Mouse (Mus musculus) neural tube, embryonic 13.5 days (tissue): ENCODE results near the gene Klrb1. TPM values are rescaled to one million over a fixed set of nuclear protein-coding genes. Genes with fewer than 3 reads are reported as not detected.
"Not testable (repeated sequence)": the region's sequence is repeated elsewhere in the genome, so short reads cannot be mapped to it uniquely, and the experiment has no call there.

Experiments used
- ATAC-seq: fragments of 200-750 bp; cut with Nextera tagmentation; 2 replicates; pipeline ENCODE4 v1.8.0; 2017; ENCODE audit warnings: low read depth, mild to moderate bottlenecking, moderate TSS enrichment, moderate library complexity
- H3K27ac ChIP-seq: fragments of 300-500 bp; sonication (generic); replicated peaks from 2 replicates; pipeline ENCODE4 v1.5.1; 2015; ENCODE audit warnings: moderate library complexity, mild to moderate bottlenecking, inconsistent platforms
- H3K27me3 ChIP-seq: fragments of 300-500 bp; sonication (generic); 2 replicates; pipeline ENCODE4 v1.6.1; 2015; ENCODE audit warnings: mild to moderate bottlenecking, inconsistent platforms
- H3K36me3 ChIP-seq: fragments of 300-500 bp; sonication (generic); 2 replicates; pipeline ENCODE4 v1.6.1; 2015; ENCODE audit warnings: mild to moderate bottlenecking, inconsistent platforms
- H3K4me1 ChIP-seq: fragments of 300-500 bp; sonication (generic); replicated peaks from 2 replicates; pipeline ENCODE4 v1.6.1; 2015; ENCODE audit warnings: inconsistent platforms
- H3K4me2 ChIP-seq: fragments of 300-500 bp; sonication (generic); 2 replicates; pipeline ENCODE4 v1.6.1; 2015; ENCODE audit warnings: inconsistent platforms, mild to moderate bottlenecking, moderate library complexity
- H3K4me3 ChIP-seq: fragments of 300-500 bp; sonication (generic); 2 replicates; pipeline ENCODE4 v1.5.1; 2015; ENCODE audit warnings: mild to moderate bottlenecking, inconsistent platforms
- H3K9ac ChIP-seq: fragments of 300-500 bp; sonication (generic); 2 replicates; pipeline ENCODE4 v1.6.1; 2015; ENCODE audit warnings: moderate library complexity, mild to moderate bottlenecking, inconsistent platforms
- H3K9me3 ChIP-seq: fragments of 300-500 bp; sonication (generic); 2 replicates; pipeline ENCODE4 v1.6.1; 2016; ENCODE audit warnings: inconsistent platforms
- WGBS: fragments of 180-500 bp; shearing (Covaris S2); methylation state at CpG from one replicate; pipeline ENCODE4 v1.1.7; 2015; 5-methylcytosine and 5-hydroxymethylcytosine counted together
- polyA plus RNA-seq: library from polyadenylated mRNA; unstranded; fragments of >200 nt; fragmentation: Nextera tagmentation; extraction: Ambion mirVana; gene quantifications from 2 replicates; pipeline ENCODE4 v1.2.1, GENCODE M21; 2015

The Klrb1 gene
- polyA plus RNA-seq, result 0.63 TPM in 1 of 2 replicates, not detected in the other

DNA sequence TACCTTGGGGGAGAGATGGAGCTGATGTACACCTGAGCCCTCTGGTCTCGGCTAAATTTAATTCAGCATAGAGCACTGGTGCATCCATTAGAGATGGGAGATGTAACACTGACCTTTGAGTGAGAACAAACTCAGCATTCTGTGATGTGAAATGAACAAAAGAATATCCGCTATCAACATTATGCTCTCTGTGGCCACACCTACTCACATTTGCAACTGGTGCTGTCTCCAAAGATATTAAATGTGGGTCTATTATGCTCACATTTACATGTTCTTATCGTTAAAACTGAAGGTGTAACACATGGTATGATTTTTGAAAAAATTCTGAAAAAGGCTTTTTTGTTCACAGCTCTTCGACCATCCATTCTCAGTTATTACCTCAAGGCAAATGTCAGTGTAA, at the start of gene Klrb1:
Gene Klrb1, minus strand, starts transcription at position 101 of the 400 bp plus-strand sequence.
- no peak for ATAC-seq
- Histone ChIP-seq H3K4me1 (no peaks in the 10 kb centered on the region), H3K4me2 (no peak within 1 kb of the TSS), H3K27ac (no peak within 1 kb of the TSS), H3K9ac (no peak within 1 kb of the TSS), H3K27me3 (no peaks in the 10 kb centered on the region), H3K4me3 (no peak within 1 kb of the TSS), H3K36me3 (no peaks in the 10 kb centered on the region), H3K9me3 (no peaks in the 10 kb centered on the region)
- 88% methylated on average over 4 of the region's 4 CpGs for WGBS

DNA sequence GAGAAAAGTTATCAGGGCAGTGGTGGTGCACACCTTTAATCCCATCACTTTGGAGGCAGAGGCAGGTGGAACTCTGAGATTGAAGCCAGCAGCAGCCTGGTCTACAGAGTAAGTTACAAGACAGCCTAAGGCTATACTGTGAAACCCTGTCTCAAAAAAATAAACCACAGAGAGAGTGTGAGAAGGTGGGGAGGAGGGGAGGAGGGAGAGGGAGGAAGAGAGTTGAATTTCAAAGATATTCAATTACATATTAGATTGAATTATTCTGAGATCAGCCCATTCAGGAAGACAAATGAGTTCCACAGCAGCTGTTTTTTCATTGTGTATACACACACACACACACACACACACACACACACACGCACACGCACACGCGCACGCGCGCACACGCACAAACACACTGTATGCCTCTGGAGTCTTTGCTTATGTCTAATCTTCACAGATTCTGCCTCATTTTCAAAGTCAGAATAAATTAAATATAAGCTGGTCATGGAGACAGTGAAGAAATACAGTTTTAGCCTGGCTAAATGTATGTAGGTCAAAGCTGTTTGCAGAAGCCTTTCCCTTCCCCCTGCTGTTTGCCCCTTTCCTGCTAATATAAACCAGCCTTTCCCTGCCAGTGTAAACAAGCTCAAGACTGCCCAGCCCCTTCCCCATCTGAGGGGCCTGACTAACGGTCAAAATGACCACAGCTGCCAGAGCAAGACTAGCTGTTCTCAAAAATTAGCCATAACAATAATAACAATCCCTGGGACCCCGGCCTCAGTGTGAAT, 46.8 kb upstream of the Klrb1 start:
- H3K9me3 ChIP-seq, result no peaks in the 10 kb centered on the region

DNA sequence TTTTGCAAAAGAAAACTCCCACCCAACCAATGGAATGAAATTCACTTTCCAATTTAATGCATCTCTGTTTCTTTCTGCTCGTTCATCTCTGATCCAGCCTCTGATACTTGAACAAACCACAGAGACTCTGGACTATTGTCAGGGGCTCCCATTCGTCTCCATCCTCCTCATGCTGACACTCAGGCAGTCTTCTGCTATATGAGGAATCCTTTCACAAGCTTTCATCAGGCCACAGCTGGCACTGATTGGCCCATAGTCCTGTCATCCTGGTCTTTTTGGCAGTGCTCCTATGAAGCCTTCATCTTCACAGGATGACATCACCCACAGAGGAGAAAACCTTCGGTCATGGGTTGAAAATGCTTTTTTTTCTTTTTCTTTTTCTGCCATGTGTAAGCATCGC, 45.2 kb upstream of the Klrb1 start:
- Histone ChIP-seq H3K4me3 (no peak overlapping the region), H3K36me3 (no peaks in the 10 kb centered on the region), H3K27me3 (no peaks in the 10 kb centered on the region), H3K9ac (no peak overlapping the region), H3K4me2 (no peak overlapping the region), H3K27ac (no peak overlapping the region), H3K9me3 (no peaks in the 10 kb centered on the region), H3K4me1 (0 out of 2 replicates have a peak, but pooled peaks cover 7% of the 10 kb centered on the region)
- no peak for ATAC-seq
- 73% methylated on average over 4 of the region's 4 CpGs for WGBS

More for the DNA sequence above, 46.8 kb upstream of the Klrb1 start:
- 0 out of 2 replicates have a peak, but pooled peaks cover 4% of the 10 kb centered on the region for H3K4me1 ChIP-seq
- 74% methylated on average over 10 of the region's 10 CpGs for WGBS
- no peak for ATAC-seq
- H3K27me3 ChIP-seq, result no peaks in the 10 kb centered on the region
- H3K4me3 ChIP-seq, result no peak overlapping the region
- H3K9ac ChIP-seq, result no peak overlapping the region
- H3K4me2 ChIP-seq, result no peak overlapping the region
- no peak overlapping the region for H3K27ac ChIP-seq
- no peaks in the 10 kb centered on the region for H3K36me3 ChIP-seq

DNA sequence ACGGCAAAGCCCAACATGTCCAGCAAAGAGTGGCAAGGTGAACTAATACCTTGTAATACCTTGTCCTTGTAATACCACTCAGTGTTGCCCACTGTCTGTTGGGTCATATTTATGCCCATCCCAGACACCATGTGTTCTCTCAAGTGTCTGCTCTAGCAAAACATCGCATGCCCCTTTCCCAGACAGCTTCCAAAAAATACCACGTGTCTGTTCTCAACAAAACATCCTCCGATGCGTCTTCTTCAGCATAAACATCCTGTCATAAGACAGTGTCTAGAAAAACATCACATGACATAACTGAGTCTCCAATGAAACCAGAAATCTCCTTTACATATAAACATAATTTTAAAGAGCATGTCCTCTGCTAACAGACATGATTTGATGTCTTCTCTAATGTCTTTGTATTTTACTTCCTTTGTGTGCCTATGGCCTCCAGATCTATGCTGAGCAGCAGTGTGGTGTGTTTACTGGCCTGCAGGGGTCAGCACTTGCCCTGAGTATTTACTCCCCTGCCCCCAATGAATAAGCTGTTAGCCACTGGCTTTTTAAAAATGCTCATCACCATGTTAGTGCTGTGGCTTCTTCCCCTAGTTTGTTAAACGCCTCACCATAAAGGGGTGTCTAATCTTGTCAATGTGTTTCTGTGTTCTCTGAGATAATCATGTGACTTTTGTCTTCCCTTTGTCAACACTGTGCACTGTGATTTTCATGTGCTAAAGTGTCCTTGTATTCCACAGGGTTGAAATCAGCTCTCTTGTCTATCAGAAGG, 43.8 kb upstream of the Klrb1 start:
- WGBS, result 65% methylated on average over 6 of the region's 6 CpGs

DNA sequence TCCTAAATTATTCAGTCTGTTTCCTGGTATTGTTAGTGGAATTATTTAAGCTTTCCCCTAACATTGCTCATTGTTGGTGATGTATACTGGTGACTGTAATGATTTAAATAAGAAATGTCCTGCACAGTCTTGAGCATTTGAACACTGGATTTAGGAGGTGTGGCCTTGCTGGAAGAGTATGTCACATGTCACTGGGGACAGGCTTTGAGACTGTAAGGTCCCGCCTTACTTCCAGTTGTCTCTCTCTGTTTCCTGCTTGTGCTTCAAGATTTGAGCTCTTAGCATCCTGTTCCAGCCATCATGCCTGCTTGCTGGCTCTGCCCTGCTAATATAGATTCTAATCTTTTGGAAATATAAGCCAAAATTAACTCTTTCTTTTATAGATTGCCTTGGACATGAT, 42.4 kb upstream of the Klrb1 start:
- H3K4me1 ChIP-seq, result peaks cover 13% of the 10 kb centered on the region; the same call in 1 of the 2 replicates
- H3K9ac ChIP-seq, result no peak overlapping the region
- 81% methylated on average over 1 of the region's 1 CpGs for WGBS
- H3K9me3 ChIP-seq, result no peaks in the 10 kb centered on the region
- no peak overlapping the region for H3K27ac ChIP-seq
- no peaks in the 10 kb centered on the region for H3K36me3 ChIP-seq
- H3K4me3 ChIP-seq, result no peak overlapping the region
- no peaks in the 10 kb centered on the region for H3K27me3 ChIP-seq
- H3K4me2 ChIP-seq, result no peak overlapping the region
- no peak for ATAC-seq

More for the DNA sequence above, 43.8 kb upstream of the Klrb1 start:
- H3K36me3 ChIP-seq, H3K9ac ChIP-seq, H3K4me2 ChIP-seq, H3K27me3 ChIP-seq, H3K9me3 ChIP-seq, H3K4me1 ChIP-seq, H3K4me3 ChIP-seq: not testable (repeated sequence)
- H3K27ac ChIP-seq, result peak overlapping the region; percentile 34
- 0 out of 2 replicates have a peak, but pooled peaks have one; percentile 21 for ATAC-seq

DNA sequence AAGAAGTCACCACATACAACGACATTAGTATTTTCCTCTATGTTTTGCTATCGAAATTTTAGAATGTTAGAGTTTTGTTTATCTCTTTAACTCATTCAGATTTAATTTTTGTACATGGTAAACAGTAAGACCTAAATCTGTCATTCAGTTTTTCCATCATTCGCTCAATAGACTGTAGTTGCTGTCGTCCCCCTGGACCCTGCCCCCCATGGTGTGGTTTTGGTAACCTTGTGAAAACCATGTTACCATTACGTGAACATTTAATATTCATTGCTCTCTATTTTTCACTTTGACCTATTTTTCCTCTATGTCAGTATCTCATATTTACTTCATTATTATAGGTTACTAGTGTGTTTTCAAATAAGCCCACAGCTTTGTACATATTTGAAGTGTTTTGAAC, 41.7 kb upstream of the Klrb1 start:
- H3K4me1 ChIP-seq, result peaks cover 14% of the 10 kb centered on the region
- peak overlapping the region; percentile 63 for H3K9ac ChIP-seq
- peak overlapping the region; percentile 52 for H3K4me3 ChIP-seq
- ATAC-seq, result no peak
- WGBS, result 17% methylated on average over 5 of the region's 5 CpGs
- H3K27me3 ChIP-seq, result no peaks in the 10 kb centered on the region
- H3K9me3 ChIP-seq, result no peaks in the 10 kb centered on the region
- peak overlapping the region; percentile 73 for H3K27ac ChIP-seq
- no peaks in the 10 kb centered on the region for H3K36me3 ChIP-seq
- peak overlapping the region; percentile 66 for H3K4me2 ChIP-seq

DNA sequence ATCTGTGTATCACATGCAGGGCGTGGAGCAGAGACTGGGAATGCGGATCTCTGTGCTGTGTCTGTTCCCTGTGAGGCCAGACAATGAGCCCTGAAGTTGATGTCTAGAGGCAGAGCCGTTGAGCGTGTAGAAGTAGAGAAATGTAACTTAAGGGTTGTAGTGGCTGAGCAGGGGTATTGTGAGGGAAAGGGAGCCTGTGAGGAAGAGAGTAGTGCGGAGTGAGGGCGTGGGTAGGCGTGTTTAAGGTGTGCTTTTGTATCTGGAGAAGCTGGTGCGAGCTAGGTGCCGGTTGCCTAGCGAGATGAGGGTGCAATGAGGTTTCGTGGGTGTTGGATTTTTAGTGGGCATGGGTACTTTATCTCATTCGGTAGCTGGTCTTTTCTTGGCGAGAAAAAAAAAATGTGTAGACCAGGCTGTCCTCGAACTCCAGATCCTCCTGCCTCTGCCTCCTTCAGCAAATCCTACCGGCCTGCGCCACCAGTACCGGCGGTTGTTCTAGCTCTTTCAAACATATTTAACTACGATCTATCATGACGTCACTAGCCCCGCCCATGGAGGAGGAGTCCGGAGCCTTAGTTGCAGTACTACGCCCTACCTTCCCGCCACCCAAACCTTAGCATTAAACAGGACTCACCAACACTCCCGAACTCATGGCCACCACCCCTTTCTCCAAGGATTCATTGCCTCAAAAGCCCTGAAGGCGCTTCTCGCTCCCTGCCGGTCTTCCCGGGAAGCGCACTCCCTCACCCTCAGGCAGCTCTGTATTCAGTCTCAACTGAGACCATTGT, 41.1 kb upstream of the Klrb1 start:
- Histone ChIP-seq H3K27me3 (no peaks in the 10 kb centered on the region), H3K36me3 (no peaks in the 10 kb centered on the region), H3K4me1 (peaks cover 15% of the 10 kb centered on the region), H3K9me3 (no peaks in the 10 kb centered on the region), H3K27ac (peak overlapping the region; percentile 90), H3K9ac (peak overlapping the region; percentile 73), H3K4me2 (peak overlapping the region; percentile 66), H3K4me3 (peak overlapping the region; percentile 52)
- peak; percentile 85 for ATAC-seq
- 2% methylated on average over 30 of the region's 30 CpGs for WGBS

DNA sequence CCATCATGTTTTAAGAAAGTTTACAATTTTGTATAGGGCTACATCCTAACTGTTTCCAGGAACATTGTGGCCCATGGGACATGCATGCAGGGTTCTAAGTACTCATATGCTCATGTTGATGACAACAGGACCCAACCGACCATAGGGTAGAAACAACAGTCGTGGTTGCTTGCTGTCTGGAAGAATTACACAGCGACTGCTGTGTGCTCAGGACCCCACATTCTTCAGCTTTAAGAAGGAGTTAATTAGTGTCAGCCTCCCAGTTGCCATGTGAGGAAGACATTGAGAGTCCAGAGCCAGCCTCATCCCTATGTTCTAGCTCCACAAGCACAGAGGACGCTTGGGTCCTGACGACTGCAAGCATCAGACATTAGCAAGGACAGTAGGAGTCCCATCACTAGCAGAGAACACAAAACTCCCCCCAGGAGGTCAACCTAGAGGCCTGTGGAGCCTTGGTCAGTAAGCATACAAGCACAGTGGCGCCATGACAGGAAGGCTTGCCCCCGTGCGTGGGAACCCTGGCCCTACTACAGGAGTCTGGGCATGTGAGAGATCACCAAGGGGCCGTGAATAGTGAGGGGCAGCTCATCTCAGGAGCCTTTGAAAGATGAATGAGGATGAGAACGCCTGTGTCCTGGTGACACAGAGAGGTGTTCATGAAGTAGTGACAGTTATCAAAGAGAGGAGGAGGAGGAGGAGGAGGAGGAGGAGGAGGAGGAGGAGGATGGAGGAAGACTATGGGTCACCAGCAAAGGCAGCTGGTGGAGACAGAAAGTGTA, 40.2 kb upstream of the Klrb1 start:
- Histone ChIP-seq H3K4me3 (peak overlapping the region; percentile 52), H3K9ac (peak overlapping the region; percentile 73), H3K4me2 (peak overlapping the region; percentile 66), H3K27ac (peak overlapping the region; percentile 90), H3K4me1 (peaks cover 15% of the 10 kb centered on the region)
- H3K27me3 ChIP-seq, ATAC-seq, H3K9me3 ChIP-seq, H3K36me3 ChIP-seq: not testable (repeated sequence)
- WGBS, result 72% methylated on average over 10 of the region's 10 CpGs

DNA sequence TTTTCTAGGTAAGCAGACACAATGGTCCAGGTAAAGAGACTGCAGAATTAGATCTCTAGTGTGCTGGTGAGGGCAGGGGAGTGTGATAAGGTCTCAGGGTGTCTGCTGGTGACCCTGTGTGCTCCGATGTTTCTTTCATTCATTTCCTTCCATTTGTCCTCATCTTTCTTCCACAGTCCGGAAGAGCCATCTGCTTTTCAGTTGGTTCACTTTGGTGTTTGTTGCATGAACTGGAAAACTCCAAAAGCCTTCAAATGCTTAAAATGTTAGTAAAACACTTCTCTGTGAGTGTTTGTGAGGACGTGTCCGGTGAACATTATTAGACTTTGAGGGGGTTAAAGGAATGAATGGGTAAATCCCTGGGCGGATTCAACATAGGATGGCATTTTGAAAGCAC, 38.3 kb upstream of the Klrb1 start:
- ATAC-seq, result no peak
- H3K27me3 ChIP-seq, result no peaks in the 10 kb centered on the region
- H3K4me3 ChIP-seq, result peak overlapping the region; percentile 60
- no peaks in the 10 kb centered on the region for H3K9me3 ChIP-seq
- H3K4me2 ChIP-seq, result peak overlapping the region; percentile 52
- H3K9ac ChIP-seq, result peak overlapping the region; percentile 65
- no peaks in the 10 kb centered on the region for H3K36me3 ChIP-seq
- H3K27ac ChIP-seq, result peak overlapping the region; percentile 76
- 43% methylated on average over 5 of the region's 5 CpGs for WGBS
- H3K4me1 ChIP-seq, result peaks cover 11% of the 10 kb centered on the region

DNA sequence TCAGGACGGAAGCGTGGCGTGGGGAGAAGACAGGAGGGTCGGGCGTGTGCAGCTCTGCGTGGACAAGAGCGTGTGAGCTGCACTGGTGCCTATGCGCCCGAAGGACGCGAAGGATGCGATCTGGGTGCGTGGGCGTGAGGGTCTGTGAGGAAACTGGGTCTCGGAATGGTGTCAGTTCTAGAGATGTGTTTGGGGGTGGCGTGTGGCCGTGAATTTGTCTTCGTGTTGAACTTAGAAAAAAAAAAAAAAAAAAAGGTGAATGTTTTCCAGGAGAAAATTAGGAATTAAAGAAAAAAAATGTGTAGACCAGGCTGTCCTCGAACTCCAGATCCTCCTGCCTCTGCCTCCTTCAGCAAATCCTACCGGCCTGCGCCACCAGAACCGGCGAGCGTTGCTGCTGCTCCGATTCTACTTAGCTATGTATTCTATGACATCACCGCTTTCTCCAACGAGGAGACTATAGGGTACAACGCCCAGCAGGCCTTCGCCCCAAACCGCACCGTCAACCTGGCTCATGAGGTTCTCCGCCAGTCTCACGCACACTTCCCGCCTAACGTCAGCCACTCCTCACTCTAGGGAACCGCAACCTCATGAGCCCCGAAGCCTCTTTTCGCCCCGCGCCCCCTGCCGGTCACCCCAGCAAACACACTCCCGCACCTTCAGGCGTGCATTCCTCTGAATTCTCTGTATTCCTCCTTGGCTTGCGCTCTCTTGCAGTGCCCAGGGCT, 37.7 kb upstream of the Klrb1 start:
- Histone ChIP-seq H3K27ac (peak overlapping the region; percentile 91), H3K4me3 (peak overlapping the region; percentile 60), H3K9ac (peak overlapping the region; percentile 80), H3K4me1 (peaks cover 11% of the 10 kb centered on the region), H3K4me2 (peak overlapping the region; percentile 52)
- H3K27me3 ChIP-seq, H3K9me3 ChIP-seq, H3K36me3 ChIP-seq: not testable (repeated sequence)
- under 1% methylated on average over 44 of the region's 44 CpGs for WGBS
- ATAC-seq, result peak; percentile 77

DNA sequence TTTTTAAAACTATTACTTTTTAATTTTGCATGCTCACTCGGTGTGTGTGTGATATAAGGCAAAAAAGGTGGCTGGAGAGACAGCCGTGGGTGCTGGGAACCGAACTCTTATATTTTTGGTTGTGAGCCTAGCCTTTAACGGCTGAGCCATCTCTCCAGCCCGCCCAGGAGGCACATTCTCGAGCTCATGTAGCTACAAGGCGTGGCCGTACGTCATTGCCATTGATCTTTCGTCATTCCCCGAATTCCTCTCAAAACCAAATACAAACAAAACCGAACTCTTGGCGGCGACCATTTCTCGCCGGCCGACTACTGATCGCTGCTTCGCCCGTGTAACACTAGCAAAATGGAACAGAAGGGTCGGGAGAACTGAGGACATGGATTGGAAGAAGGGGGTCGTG, 37.2 kb upstream of the Klrb1 start:
- WGBS, result under 1% methylated on average over 22 of the region's 22 CpGs
- H3K27me3 ChIP-seq, H3K36me3 ChIP-seq, H3K9me3 ChIP-seq: not testable (repeated sequence)
- Histone ChIP-seq H3K27ac (peak overlapping the region; percentile 91), H3K4me1 (peaks cover 11% of the 10 kb centered on the region), H3K4me3 (peak overlapping the region; percentile 60), H3K9ac (peak overlapping the region; percentile 80), H3K4me2 (peak overlapping the region; percentile 41)
- ATAC-seq, result peak; percentile 60
